Mouse (Mus musculus) embryo, embryonic 10 days (tissue): ENCODE measurements around the gene Ahdc1.
"Not testable (repeated sequence)": the region's sequence is repeated elsewhere in the genome, so short reads cannot be mapped to it uniquely, and the experiment has no call there.

Experiments
- DNase-seq: peaks from one replicate; pipeline ENCODE4 v3.0.0-alpha.2; 2015; ENCODE audit warnings: low spot score

Gene Ahdc1

DNA sequence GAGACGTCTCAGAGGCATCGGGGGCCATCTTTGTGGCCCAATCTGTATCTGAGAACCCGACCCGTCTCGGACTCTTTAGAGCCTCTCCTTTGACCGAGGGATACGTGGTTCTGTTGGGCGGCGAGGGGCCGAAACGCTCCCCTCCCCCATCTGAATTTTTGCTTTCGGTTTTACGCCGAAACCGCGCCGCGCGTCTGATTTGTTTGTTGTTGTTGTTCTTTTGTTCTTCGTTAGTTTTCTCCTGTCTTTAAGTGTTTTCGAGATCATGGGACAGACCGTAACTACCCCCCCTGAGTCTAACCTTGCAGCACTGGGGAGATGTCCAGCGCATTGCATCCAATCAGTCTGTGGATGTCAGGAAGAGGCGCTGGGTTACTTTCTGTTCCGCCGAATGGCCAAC, 85.6 kb downstream of the Ahdc1 start:
- not testable (repeated sequence) for DNase-seq

DNA sequence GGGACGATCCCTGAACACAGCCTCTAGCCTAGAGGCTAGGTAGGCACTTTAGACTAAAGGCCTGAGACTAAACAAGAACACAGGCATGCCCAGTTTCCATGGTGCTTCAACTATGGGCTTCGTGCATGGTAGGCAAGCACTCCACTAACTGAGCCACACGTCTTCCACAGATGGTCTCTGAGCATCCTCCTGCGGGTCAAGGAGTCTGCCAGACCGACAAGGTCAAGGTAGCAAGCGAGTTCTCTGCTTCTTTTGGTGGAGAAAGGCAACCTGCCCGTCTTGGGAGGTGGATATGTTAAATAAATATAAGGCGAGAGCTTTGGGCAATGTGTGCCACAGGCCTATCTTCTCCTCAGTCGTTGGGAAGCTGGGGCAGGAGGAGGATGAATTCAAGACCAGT, 90.7 kb downstream of the Ahdc1 start:
- DNase-seq: peak; percentile 3

DNA sequence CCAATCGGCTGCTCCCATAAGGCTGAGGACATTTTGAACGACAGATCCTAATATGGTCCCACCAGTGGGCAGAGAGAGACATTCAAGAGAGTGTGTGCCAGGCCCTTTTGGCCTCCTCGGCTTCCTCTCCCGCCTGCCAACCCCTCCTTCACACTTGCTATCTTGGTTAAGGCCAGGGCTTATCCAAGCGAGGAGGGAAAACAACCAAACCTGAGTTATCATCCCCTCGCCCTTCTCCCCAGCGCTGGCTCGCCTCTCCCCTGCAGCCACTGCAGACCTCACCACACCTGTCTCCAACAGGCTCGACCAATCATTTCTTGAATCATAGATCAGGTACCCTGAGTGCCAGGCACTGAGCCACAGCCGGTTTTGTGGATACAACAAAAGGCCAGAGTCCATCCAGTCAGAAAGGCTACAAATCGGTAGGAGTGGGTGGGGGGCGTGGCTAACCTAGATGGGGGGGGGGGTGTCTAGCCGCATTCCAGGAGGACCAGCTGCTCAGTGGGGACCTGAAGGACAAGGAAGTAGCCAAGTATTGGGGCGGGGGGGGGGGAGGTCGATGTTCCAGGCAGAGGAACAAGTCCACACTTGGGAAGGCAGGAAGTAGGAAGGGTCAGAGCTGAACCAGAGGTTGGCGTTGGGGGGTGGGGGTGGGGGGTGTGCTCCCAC, 92.6 kb downstream of the Ahdc1 start:
- peak; percentile 15 for DNase-seq

DNA sequence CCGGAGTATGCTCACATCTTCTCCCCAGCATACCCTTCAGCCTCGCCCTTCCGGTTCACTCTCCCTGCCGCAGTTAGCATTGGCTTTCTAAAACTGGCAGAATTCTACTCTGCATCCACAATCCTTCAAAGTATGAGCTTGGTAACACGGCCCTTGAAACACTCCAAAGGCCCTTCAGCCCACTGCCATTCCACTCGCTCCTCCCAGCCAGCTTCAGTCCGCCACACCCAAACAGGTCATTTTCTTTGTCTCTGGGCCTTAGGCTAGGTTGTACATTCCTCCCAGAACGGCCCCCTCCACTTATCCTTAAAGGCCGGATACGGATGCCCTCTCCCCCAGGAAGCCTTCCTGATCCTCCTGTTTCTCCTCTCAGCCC, 93.1 kb downstream of the Ahdc1 start:
- no peak for DNase-seq

DNA sequence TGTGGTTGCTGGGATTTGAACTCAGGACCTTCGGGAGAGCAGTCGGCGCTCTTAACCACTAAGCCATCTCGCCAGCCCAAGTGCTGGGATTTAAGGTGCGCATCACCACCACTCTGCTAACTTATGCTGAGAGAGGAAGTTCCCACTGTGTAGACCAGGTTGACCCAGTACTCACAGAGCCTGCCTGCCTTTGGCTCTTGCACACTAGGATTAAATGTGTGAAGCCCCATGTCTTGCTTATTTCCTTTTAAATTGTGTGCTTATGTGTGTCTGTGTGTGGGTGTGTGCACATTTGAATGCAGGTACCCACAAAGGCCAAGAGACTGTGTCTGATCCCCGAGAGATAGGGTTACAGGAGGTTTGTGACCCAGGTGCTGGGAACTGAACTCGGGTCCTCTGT, 95.6 kb downstream of the Ahdc1 start:
- DNase-seq: no peak

DNA sequence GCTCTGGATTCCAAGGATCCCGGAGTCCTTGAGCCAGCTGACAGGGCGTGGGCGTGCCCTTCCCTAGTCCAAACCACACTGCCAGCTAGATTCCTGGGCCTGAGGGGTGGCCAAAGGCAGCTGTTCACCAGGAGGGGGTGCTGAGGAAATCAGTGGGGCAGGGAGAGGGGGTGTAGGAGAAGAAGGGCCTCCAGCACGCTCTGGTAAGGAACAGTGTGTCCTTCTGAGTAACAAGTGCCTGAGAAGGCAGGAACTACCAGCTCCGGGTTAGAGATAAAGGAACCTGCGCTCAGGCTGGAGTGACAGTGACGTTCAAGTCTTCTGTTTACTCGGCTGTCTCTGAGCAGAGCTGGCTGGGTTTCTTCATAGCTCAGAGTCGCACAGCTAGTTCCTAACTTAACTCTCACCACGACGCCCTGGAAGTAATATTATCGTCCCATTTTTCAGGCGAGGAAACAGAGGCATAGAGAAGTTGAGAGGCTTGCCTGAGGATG, 96.8 kb downstream of the Ahdc1 start:
- no peak for DNase-seq

DNA sequence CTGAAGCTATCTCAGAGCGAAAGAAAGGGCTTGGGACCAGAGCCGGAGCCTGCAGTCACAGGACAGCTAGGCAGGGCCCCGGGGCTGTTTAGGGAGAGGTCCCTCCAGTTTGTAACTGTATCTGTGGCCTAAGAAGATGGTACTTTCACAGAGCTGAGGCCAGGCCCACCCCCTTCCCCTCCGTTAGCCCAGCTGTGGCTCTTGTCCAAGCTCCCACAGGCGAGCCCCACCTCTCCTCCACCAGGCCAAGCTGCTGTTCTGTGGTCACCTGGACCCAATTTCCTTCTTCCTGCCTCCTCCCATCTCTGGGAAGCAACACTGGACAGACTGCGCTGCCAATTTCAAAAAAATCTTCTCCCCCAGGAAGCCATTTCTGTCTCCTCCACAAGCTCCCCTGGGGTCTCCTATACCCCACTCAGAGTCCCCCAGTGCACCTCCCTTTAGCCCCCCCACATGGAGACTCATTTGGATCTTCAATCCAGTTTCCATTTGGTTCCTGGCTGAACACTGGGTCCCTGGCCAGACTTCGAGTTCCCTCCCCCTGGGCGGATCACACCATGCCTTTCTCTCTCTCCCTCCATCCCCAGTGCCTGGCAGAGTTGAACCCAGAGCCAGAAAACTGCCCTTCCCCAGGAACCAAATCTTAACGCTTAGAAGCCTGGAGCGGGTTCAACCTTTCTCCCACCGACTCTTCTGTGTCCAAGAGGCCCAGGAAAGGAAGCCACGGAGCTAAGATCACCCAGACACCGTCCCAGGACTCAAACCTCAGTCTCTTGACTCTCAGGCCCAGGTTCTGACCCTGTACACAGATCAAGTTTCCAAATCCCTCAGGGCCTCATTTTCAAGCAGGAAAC, 97.6 kb downstream of the Ahdc1 start:
- no peak for DNase-seq

DNA sequence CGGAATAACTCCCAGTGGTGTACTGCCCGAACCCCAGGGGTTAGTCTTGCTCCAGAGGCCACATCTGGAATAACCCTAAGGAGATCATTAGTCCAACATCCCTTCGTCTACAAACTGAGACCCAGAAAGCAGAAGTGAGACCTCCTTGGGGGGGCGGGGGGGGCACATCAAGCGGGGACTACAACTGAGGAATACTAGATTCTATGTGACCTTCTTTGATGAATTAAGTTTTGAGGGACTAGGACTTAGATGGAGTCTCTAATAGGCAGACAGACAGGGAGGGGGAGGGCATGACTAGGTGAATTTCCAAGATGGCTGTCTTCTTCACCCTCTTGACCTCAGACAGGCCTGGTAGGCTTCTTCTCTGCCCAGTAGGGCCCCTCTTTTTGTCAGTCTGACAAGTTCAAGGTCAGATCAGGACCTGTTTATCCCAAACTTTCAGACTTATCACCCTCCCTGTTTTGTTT, 98.3 kb downstream of the Ahdc1 start:
- DNase-seq: no peak

DNA sequence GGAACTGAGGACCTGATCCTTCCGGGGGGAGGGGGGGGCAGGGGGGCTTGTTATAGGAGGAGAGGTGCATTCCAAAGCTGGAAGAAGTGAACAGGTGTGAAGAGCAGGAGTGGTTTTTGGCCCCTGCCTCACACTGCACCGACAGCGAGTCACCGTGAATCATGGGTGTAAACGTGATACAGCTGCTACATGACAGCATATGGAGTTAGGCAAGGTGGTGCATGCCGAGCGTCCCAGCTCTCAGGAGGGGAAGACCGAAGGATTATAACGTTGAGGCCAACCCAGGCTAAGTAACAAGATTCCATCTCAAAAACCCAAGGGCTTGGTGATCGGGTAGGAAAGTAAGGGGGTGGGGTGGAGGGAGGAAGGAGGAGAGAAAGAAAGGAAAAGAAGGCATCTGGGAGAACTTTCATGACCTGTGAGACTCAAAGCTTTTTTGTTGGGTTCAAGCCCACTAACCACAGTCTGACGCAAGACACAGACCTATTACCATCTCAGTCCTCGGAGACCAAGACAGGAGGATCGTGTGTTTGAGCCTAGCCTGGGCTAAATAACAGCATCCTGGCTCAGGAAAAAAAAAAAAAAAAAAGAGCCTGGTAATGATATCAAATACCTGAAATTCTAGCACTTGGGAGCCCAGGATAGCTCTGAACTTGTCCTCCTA, 101.2 kb downstream of the Ahdc1 start:
- no peak for DNase-seq

DNA sequence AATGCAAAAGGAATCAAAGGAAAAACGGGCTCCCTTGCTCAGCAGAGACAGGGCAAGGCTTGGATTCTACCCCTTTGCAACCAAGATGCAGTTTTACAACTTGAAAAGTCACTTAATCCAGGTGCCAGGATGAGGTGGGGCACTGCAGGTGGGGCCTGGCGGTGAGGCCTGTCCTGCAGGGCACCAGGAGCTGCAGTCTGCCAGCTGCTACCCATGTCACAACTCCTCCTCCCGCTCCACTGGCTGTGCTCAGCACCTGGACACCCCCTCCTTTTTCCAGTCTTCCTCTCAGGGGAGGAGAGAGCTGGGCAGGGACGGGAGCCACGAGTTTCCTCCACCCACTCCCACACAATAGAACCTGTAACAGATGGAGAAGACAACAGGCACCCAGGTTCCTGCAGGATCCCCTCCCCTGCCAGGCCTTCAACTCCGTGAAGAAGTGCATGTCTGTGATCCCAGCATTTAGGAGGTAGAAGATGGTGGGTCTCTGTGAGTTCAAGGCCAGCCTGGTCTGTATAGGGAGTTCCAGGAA, 102.4 kb downstream of the Ahdc1 start:
- DNase-seq: no peak

DNA sequence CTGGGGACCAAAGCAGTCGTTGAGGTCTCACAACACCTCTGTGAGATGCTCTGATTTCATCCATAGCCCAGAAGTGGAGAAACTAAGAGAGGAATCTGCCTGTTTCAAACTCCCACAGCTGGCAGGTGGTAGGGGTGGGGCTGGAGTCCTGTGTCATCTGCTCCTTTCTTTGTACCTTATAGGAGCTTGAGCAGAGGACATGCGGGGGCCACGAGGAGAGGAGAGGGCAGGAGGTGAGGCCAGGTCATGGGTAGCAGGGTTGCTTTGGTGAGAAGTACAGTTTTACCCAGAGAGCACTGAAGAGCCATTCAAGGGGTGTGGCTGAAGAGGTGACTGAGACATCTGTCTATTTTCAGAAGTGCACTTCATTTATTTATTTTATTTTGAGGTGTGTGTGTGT, 103.7 kb downstream of the Ahdc1 start:
- DNase-seq: no peak

DNA sequence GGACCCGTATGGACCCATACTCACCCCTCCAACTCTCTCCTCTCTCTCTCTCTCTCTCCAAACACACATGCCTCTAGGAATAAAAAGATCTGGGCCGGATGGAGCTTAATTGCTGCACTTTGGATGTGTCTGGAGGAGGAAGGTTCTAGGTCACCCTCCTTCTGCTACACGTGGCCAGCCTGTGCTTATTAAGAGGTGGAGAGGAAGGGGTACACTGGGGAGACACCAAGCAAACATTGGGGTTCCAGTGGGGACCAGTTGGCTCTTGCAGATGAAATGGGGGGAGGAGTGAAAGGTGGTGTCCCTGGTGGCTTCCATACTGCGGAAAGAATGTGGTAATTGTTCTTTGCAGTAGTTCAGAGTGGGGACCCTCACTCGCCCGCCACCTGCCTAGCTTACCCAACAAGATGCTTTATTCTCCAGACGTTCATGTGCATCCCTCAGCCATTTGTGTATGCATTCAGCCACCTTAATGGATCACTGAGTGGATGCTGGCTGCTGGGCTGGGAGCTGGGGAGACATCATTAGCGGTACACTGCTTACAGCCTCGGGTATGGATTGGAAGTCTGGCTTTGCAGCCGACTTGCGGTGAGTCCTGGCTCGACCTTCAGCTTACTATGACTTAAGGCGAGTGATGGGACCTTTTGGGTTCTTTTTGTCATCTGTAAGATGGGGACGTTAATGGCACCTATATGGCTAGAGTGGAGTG, 104.8 kb downstream of the Ahdc1 start:
- no peak for DNase-seq

DNA sequence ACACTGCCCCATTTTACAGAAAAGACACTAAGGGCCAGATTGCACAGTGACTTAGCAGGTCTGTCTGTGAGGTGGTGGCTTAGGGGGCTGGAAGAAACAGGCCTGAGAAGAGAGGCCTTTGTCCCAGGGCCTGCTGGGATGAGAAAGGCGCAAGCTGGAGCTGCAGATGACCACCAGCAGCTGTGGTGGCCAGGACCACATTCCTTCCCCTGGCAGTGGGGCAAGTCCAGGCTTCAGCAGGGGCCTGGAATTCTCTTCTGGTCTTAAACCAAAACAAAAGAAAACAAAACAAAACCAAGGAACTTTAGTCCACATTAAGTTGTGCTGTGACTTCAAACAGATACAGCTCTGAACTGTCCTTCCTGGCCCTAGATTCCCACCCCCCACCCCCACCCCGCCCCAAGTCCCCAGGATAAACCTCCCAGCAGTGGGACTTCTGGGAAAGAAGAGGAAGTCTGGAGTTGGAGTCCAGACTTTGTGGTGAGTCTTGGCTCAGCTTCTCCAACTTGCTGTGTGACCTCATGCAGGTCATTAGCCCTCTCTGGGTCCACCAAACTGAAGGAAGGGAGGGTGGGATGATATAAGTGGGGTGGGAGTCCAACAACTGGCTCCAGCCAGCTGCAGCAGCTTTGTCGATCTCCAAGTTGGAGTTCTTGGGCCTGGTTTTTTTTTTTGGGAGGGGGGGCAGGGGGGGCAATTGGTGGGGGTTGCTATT, 105.9 kb downstream of the Ahdc1 start:
- no peak for DNase-seq

DNA sequence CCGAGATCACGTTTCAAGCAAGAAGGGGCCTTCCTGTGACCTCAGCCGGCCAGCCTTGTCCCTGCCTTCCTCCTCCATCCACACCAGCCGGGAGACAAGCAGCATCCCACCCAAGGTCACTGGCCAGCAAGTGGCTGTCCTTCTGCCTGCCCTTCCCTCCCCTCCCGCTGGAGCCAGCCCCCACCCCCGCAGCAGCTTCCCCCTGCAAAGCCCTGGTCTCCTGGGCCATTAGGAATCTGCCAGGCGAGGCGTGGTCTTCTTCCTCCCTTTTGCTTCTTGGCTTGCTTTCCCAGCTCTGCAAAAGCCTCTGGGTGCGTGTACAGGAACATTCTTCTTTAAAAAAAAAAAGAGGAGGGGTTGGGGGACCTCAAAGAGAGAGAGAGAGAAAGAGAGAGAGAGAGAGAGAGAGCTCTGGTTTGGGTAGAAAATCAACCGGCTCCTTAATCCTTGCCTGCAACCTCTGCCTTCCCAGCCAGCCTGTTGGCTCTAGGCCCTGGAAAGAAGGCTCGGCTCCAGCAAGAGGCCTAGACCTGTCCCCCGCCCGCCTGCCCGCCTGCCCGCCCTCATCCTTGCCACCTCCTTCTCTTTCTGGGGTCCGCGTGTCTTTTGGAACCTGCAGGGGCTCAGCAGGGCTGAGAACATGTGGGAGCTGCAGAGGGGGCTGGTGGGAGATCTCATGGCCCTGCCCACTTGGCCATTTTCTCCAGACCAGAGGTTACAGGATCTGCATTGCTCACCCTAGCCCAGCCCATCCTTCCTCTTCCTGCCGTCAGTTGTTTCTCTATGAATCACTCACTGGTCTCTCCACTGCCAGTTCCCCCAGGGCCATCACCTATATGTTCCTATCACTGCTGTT, 106.7 kb downstream of the Ahdc1 start:
- peak; percentile 78 for DNase-seq

DNA sequence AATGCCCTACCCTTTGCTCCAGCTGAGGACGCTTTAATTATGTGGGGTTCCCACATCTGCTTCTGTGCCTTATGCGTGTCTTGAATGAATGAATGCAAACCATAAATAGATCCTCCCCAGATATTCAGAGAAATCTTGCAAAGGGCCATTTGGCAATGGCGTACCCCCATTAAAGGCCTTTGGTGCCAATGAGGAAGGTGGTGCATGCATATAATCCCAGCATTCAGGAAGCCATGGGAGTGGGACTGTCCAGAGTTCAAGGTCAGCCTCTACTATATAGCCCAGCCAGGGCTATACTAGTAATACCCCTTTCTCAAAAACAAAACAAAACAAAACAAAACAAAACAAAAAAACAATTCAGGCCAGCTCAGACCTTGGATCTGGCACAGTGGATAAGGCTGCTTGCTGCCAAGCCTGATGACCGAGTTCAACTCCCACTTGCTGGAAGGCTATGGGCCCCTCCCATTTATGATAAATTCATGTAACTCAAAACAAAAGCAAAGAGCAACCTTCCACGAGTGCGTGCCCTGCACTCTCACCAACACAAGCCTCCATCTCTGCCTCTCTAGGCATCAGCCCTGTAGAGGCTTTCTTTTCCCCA, 107.8 kb downstream of the Ahdc1 start:
- DNase-seq: no peak

DNA sequence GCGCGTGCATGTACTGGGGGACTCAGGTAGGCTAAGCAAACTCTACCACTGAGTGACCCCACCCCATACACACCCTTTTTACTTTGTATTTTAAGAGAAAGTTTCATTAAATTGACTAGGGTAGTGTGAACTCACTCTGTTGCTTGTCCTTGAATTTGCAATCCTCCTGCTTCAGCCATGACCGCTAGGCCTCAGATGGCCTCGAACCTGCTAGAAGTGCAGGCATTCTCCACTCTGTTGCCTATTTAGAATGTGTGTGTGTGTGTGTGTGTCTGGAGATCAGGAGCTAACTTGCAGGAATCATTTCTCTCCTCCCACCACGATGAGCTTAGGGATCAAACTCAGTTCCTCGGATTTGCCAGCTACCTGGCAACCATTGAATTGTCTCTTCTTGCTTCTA, 108.5 kb downstream of the Ahdc1 start:
- DNase-seq: no peak

DNA sequence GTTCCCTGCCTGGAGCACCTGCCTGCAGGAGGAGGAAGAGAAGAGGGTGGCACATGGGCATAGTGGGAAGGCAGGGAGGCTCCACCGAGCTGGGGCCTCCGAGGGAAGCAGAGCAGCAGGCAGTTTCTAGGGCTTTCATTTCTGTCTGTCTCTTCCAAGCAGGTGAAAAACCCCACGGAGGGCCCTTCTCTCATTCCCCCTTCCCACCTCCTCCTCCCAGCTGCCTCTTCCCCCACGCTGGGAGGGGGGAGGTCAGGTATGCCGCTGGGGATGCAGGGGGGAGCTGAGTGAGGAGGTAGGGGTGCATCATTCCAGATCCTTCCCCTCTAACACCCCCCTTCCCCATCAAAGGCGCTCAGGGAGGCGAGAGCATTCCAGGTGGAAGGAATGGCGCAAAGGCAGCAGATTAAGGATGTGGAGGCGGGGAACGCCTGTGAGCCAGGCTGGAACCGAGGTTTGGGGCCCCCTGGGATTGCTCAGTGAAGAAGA, 109.8 kb downstream of the Ahdc1 start:
- DNase-seq: no peak

DNA sequence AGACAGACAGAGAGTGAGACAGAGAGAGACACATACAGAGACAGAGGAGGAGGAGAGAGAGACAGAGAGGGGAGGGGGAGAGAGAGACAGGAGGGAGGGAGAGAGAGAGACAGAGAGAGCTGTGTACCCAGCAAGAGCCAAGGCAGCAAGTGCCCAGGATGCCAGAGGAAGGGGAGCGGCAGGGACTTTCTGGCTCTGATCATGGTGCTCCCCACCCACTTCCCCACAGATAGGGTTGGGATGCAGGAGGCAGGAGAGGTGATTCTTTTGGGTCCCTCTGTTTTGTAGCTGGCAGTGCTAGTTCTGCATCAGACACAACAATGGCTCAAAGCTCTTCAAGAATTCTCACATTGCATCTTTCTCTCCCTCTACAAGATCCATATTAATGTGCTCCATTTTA, 110.4 kb downstream of the Ahdc1 start:
- no peak for DNase-seq

DNA sequence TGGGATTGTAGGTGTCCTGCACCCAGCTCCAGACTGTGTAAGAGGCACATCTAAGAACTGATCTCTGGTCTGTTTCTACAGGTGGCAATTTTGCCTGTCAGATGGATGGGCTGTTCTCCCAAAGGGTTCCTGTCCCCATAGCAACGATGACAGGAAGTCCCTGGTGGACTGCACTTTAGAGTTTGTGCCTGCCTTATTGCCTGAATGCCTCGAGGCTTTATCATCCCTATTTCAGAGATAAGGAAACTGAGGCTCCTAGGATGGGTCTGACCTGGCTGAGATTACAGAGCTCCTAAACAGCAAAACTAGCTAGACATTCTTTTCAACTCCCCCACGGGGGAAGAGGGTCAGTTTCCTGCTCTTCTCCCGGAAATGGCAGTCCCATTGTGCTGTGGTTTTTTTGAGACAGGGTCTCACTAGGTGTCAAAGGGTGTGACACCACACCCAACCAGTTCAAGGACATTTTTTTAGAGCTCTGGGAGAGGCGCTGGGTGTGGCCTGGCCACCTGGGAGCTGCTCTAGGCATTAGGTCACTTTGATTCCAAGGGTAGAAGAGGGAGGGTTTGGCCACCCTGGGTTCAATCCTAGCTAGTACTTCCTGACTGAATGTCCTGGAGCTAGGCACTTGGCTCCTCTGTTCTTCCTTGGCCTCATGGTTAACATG, 111.0 kb downstream of the Ahdc1 start:
- no peak for DNase-seq
